Mouse (Mus musculus): Measurements from ENCODE around the gene Gpr157.

Gpr157 gene

DNA sequence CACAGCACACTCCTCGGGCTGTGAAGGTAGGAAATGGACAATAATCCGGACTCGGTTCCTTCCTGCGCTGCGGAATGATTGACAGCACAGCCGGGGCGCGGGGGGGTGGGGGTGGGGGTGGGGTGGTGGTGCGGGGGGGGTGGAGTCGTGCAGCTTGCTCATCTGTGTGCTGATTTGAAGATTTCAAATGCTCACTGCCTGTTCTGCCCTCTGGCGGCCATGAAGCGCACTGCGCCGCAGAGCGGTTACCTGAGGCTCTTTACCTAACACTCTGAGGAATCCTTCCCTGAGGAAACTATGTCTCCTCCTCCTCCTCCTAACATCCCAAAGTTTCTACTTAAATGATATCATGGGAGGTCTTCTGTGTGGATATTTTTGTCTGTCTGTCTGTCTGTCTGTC lies 25.7 kb downstream of the Gpr157 start:
- DNase-seq, result peak; percentile 74

DNA sequence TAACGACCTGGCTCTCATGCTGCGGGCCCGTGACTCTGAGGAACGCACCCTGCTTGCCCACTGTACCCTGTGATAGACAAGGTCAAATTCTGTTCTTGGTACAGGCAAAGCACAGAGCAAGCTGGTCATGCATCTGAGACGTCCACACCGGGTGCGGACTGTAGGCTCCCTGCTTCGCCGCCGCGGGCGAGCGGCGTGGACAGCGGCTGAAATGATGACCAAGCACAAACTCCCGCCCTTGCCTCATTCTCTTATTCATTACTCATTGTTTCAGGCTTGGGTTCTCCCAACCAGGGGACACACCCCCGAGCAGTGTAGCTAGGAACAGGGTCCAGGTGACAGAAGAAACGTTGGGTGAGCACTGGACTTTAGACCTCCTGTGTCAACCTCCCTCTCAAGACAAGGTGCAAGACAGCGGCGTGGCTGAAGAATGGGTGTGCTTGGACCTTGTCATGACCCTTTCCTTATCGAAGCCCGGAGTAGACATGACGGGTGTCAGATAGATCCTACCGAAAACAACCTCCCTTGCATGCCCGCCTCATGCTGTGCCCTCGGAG lies 27.4 kb downstream of the Gpr157 start:
- peak; percentile 84 for DNase-seq

- no peak for DNase-seq
Observed at GRCm38 (mm10) chr4:150117311-150117710, 30.1 kb downstream of the Gpr157 start.

DNA sequence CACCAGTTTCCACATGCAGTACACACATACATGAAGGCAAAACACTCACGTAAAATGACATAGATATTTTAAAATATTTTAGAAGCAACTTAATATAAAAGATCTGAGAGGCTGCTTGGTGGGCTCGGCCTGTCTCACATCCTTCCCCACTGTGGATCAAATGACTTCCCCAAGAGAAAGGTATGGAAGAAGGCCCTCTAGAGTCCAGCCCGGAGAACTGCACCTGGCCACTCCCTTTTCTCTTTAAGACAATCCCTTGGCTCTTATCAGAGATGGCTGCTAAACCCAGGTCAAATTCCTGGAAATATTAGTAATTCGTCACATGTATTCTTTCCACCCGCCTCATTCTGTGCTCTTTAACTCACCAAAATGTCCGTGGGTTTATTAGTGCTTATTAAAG lies 31.0 kb downstream of the Gpr157 start:
- DNase-seq, result no peak

DNA sequence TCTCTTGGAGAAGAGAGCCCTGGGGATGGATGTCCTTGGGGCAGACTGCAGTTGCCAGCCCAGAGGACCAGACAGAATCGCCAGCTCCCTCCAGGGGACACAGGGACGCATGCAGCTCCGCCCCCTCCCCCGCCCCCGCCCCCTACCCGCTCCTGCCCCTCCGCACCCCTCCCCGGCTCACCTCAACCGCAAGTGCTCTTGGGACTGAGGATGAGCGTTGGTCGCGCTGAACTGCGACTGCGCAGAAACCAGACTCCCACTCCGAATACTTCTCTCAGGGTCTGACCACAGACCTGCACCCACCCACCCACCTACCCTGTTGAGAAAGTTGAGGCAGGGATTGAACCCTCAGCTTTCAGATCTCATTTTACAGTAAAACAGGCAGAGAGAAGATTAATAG lies 31.9 kb downstream of the Gpr157 start, which contains the start of gene Slc2a5:
TSS of gene Slc2a5 (plus strand) at position 229 of the 400 bp plus-strand sequence.
- no peak for DNase-seq

DNA sequence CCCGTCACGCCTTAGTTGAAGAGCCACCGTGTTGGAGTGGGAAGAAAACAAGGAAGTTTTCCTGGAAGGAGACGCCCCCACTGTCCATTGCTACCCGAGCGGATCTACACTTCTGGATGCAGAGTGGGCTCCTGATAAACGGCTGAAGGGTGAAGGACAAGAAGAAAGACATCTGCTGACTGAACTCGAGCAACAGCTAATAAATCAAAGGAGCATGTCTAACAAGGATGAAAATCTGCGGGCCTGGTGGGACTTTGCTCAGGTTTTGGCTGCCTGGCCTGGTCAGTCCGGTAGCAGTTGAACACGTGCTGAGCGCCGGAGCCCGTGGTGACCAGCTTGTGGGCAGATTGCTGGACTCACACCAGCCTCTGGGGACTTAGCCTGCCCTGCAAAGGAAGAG lies 32.5 kb downstream of the Gpr157 start:
- DNase-seq, result peak; percentile 91

GRCm38 (mm10) chr4:150120173-150120833 lies 33.1 kb downstream of the Gpr157 start:
- peak; percentile 77 for DNase-seq

- no peak for DNase-seq
Observed at GRCm38 (mm10) chr4:150121430-150121829, 34.3 kb downstream of the Gpr157 start.

GRCm38 (mm10) chr4:150122476-150122875 lies 35.3 kb downstream of the Gpr157 start:
- DNase-seq, result no peak

DNA sequence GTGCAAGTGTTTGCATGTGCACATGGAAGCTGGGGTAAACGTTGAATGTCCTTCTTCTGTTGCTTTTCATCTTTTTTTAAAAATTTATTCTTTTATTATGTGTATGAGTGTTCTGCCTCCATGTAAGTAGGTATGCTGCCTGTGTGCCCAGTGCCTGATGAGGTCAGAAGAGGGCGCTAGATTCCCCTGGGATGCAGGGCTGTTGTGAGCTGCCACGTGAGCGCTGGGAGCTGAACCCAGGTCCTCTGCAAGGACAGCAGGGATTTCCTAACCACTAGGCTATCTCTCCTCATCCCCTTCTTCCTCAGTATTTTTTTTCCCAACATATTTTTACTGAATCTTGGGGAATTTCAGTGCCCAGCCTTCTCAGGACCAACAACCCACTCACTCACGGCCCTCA lies 39.2 kb downstream of the Gpr157 start:
- DNase-seq, result no peak

DNA sequence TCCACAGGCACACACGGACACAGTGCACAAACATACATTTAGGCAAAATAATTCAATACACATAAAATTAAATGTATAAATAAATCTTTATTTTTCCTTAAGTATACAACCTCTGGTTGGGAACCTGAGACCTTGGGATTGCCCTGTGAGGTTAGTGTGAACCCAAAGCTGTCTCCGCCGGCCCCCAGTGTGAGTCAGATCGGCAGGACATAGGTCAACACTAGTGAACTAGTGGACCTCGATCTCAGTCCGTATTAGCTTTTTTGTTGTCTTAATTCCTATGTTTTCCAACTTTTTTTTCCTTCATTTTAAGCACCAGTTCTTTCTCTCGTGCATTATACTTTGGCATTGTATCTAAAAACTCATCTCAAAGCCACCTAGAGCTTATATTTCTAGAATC lies 40.7 kb downstream of the Gpr157 start:
- no peak for DNase-seq

DNA sequence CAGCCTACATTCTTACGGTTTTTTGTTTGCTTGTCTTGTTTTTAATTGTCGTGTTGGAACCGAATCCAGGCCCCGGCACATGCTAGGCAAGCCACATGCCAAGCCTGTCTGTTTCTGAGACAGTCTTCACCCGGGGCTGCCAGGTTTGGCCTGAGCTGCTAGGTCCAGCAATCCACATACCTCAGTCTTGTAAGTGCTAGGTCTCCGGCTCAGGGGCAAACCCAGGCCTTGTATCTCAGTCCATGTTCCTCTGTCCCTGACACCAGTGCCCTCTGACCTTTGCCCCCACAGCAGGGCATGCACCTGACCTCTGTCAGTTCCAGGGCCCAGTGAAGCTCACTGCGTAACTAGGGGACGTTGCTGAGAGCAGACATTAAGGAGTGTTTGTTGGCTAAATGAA lies 41.4 kb downstream of the Gpr157 start:
- DNase-seq, result peak; percentile 68

DNA sequence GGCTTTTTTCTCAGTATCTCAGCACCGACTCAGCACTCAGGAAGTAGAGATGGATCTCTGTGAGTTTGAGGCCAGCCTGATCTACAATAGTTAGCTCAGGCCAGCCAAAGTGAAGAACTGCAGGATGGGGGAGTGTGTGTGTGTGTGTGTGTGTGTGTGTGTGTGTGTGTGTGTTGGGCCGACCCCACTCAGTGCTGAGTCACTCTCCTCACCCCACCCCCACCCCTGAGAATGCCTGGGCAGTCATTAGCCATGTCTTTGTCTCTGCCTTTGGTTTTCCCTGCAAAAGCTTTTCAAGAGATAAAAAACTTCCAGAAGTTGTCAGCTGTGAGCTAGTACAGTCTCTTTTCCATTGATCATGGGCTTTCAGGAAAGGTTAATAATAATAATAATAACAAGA lies 43.5 kb downstream of the Gpr157 start:
- DNase-seq, result no peak

- DNase-seq, result peak; percentile 95
Observed at GRCm38 (mm10) chr4:150132692-150133271, 45.6 kb downstream of the Gpr157 start.

DNA sequence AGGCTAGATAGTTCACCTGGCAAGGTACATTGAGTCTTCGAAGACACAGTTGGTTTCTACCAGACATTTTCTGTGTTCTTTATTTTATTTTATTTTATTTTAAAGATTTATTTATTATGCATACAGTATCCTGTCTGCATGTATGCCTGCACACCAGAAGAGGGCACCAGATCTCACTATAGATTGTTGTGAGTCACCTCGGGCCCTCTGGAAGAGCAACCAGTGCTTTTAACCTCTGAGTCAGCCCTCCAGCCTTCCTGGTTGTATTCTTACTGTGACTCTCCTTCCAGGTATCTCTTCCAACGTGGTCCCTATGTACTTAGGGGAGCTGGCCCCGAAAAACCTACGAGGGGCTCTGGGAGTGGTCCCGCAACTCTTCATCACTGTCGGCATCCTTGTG lies 48.1 kb downstream of the Gpr157 start:
- DNase-seq, result no peak

DNA sequence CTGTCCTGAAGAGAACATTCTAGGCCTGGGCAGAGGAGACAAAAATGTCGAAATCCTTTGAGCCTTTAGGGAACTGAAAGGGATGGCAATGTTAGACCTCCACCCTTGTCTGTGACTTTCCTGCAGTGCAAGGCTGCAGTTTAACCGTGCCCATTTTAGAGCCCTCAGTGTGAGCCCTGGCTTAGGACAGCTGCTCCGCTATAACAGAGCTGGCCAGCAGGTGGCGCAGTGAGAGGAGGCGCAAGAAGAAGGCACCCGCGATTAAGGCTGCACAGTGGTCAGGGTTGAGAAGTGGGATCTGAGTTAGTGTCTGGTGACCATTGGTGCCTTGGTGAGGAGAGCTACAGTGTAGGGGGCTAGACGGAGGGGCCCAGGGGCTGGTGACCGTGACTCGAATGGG lies 49.5 kb downstream of the Gpr157 start:
- no peak for DNase-seq

DNA sequence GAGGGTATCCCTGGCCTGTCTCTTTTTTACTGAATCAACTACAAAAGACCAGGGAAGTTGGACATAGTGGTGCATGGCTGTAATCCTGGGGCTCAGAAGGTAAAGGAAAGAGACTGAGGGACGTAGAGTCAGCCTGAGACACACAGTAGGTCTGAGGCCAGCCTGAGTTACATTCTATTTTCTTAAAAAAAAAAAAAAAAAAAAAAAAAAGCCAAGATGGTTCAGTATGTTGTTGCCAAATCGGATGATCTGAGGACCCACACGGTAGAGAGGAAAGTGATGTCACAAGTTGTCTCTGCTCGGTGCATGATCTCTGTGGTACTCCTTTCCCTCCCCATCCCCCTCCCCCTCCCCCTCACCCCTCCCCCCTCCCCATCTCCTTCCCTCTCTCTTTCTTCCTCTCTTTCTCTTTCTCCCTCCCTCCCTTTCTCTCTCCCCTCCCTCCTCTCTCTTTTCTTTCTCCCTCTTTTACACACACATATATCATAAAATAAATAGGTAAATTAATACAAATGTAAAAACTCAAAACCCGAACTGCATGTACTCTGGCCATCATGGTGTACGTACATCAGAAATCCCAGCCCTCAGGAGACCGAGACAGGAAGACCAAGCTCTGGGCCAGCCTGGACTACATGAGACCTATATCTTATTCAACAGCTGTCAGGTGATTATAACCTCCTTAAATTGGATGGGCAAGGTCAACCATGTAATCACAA lies 50.4 kb downstream of the Gpr157 start:
- no peak for DNase-seq

DNA sequence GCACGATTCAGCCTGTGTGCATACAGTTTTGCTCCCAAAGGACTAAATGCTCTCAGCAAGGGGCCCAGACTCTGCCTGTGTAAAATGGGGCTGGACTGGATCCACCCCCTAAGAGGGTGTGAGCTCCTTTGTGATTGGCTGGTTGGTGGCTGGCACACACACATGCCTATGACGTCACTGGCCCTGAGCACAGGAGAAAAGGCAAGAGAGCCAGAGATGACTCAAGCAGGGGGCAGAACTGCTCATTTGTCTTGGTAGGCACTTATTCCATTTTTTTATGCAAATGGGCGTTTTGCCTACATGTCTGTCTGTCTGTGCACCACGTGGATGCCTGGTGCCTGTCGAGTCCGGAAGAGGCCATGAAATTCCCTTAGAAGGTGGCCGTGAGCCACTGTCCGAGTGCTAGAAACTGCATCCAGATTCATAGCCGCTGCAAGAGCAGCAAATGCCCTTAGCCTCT lies 50.9 kb downstream of the Gpr157 start:
- peak; percentile 63 for DNase-seq

GRCm38 (mm10) chr4:150139090-150139489 lies 51.9 kb downstream of the Gpr157 start:
- no peak for DNase-seq

GRCm38 (mm10) chr4:150140346-150140745 lies 53.2 kb downstream of the Gpr157 start:
- no peak for DNase-seq

DNA sequence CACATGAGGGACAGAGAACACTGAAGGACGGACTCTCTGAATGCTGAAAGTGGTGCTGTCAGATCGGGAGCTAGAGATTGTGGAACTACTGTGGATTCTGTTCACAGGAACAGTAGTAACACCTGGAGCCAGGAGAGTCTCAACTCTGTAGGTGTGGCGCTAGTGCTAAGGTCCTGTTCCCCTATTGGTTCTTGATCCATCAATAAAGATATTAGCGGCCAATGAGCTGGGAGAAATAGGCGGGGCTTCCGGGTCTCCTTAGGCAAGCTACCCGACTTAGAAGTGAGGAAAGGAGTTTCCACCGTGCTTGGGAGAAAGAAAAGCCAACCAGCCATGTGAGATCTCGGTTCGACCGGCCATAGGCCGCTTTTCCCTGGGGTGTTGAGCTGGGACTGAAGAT lies 57.1 kb downstream of the Gpr157 start:
- no peak for DNase-seq

GRCm38 (mm10) chr4:150146286-150146685 lies 59.1 kb downstream of the Gpr157 start:
- no peak for DNase-seq

- DNase-seq, result no peak
Observed at GRCm38 (mm10) chr4:150151045-150151444, 63.9 kb downstream of the Gpr157 start.

DNA sequence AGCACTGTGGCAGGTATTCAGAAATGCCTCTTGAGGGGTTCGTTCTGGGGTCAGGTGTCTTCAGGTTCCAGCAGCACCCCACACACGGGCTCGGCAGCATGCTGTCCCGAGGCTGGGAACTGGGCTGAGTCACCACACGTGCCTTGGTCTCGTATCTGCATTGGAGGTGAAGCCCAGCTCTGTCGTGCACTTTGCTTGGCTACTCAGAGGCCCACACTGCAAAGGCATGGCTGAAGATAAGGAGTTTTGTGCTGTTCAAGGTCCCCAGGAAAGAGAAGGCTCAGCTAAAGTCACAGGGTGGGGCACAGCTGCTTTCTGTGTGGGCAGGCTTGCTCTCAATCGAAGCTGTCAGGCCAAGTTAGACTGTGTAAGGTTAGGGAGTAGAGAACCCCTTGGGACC lies 65.3 kb downstream of the Gpr157 start:
- DNase-seq, result no peak
